Mouse (Mus musculus) embryonic facial prominence, embryonic 11.5 days (tissue): Measurements from ENCODE around the gene Fry. TPM values are rescaled to one million over a fixed set of nuclear protein-coding genes. Genes with fewer than 3 reads are reported as not detected.

Experiments
- ATAC-seq: fragments of 200-750 bp; cut with Nextera tagmentation; replicated peaks from 2 replicates; pipeline ENCODE4 v1.8.0; 2017; ENCODE audit warnings: low read depth; ENCODE audit not compliant: insufficient number of reproducible peaks, low FRiP score, low TSS enrichment
- DNase-seq: peaks from one replicate; pipeline ENCODE4 v3.0.0-alpha.2; 2015; ENCODE audit warnings: low spot score
- H3K27ac ChIP-seq: fragments of 300-500 bp; sonication (generic); replicated peaks from 2 replicates; pipeline ENCODE4 v1.5.1; 2014; ENCODE audit warnings: mild to moderate bottlenecking, low read depth, low read length, control low read depth
- H3K27me3 ChIP-seq: fragments of 300-500 bp; sonication (generic); 2 replicates; pipeline ENCODE4 v1.6.1; 2014; ENCODE audit warnings: mild to moderate bottlenecking, low read length, moderate library complexity, mixed read lengths; ENCODE audit not compliant: control insufficient read depth, insufficient read depth
- H3K36me3 ChIP-seq: fragments of 300-500 bp; sonication (generic); replicated peaks from 2 replicates; pipeline ENCODE4 v1.6.1; 2014; ENCODE audit warnings: low read depth, mild to moderate bottlenecking, low read length, moderate library complexity, mixed read lengths; ENCODE audit not compliant: control insufficient read depth, insufficient read depth
- H3K4me1 ChIP-seq: fragments of 300-500 bp; sonication (generic); 2 replicates; pipeline ENCODE4 v1.6.1; 2014; ENCODE audit warnings: low read length, mixed read lengths; ENCODE audit not compliant: control insufficient read depth, insufficient read depth
- H3K4me2 ChIP-seq: fragments of 300-500 bp; sonication (generic); 2 replicates; pipeline ENCODE4 v1.6.1; 2014; ENCODE audit warnings: low read depth, mild to moderate bottlenecking, control low read depth, low read length, moderate library complexity
- H3K4me3 ChIP-seq: fragments of 300-500 bp; sonication (generic); 2 replicates; pipeline ENCODE4 v1.5.1; 2014; ENCODE audit warnings: low read depth, low read length, control low read depth
- H3K9ac ChIP-seq: fragments of 300-500 bp; sonication (generic); replicated peaks from 2 replicates; pipeline ENCODE4 v1.6.1; 2014; ENCODE audit warnings: mild to moderate bottlenecking, control low read depth, low read length
- H3K9me3 ChIP-seq: fragments of 300-500 bp; sonication (generic); replicated peaks from 2 replicates; pipeline ENCODE4 v1.6.1; 2016; ENCODE audit warnings: mild to moderate bottlenecking, low read length, inconsistent platforms, mixed read lengths; ENCODE audit not compliant: control insufficient read depth
- WGBS: fragments of 180-500 bp; shearing (Covaris S2); extraction: QIAGEN DNeasy Blood & Tissue Kit; methylation state at CpG from one replicate; pipeline ENCODE4 v1.1.7; 2014; 5-methylcytosine and 5-hydroxymethylcytosine counted together
- polyA plus RNA-seq: library from polyadenylated mRNA; unstranded; fragments of >200 nt; fragmentation: Nextera tagmentation; extraction: Ambion mirVana; gene quantifications from 2 replicates; pipeline ENCODE4 v1.2.1, GENCODE M21; 2014

Fry gene
- polyA plus RNA-seq, 1 experiment from 2014 or later, result 8.2 TPM

GRCm38 (mm10) chr5:150374778-150375559, 256.5 kb downstream of the Fry start:
- H3K4me3 ChIP-seq, result no peak overlapping the region
- ATAC-seq, result no peak
- H3K9me3 ChIP-seq, result no peaks in the 10 kb centered on the region
- no peak for DNase-seq
- H3K27ac ChIP-seq, result no peak overlapping the region
- no peak overlapping the region for H3K9ac ChIP-seq
- no peaks in the 10 kb centered on the region for H3K4me1 ChIP-seq
- H3K27me3 ChIP-seq, result no peaks in the 10 kb centered on the region
- no peak overlapping the region for H3K4me2 ChIP-seq
- no peaks in the 10 kb centered on the region for H3K36me3 ChIP-seq
- 82% methylated on average over 8 of the region's 8 CpGs for WGBS

- Histone ChIP-seq H3K9me3 (no peaks in the 10 kb centered on the region), H3K27ac (no peak overlapping the region), H3K27me3 (no peaks in the 10 kb centered on the region), H3K4me1 (no peaks in the 10 kb centered on the region), H3K4me3 (no peak overlapping the region), H3K36me3 (no peaks in the 10 kb centered on the region), H3K9ac (no peak overlapping the region), H3K4me2 (no peak overlapping the region)
- ATAC-seq (no peak), DNase-seq (no peak)
- WGBS, result 86% methylated on average over 18 of the region's 18 CpGs
These were observed 260.1 kb downstream of the Fry start for GRCm38 (mm10) chr5:150378586-150378985.

- Histone ChIP-seq H3K36me3 (no peaks in the 10 kb centered on the region), H3K27ac (no peak overlapping the region), H3K9ac (no peak overlapping the region), H3K4me1 (no peaks in the 10 kb centered on the region), H3K9me3 (no peaks in the 10 kb centered on the region), H3K4me3 (no peak overlapping the region), H3K27me3 (no peaks in the 10 kb centered on the region), H3K4me2 (no peak overlapping the region)
- WGBS, result 88% methylated on average over 10 of the region's 10 CpGs
- ATAC-seq, result no peak
- DNase-seq, result no peak
These were observed 262.3 kb downstream of the Fry start for GRCm38 (mm10) chr5:150380767-150381166.

- 59% methylated on average over 5 of the region's 5 CpGs for WGBS
- no peaks in the 10 kb centered on the region for H3K27me3 ChIP-seq
- H3K4me2 ChIP-seq, result no peak overlapping the region
- no peak overlapping the region for H3K9ac ChIP-seq
- H3K27ac ChIP-seq, result no peak overlapping the region
- H3K9me3 ChIP-seq, result no peaks in the 10 kb centered on the region
- H3K36me3 ChIP-seq, result no peaks in the 10 kb centered on the region
- no peak overlapping the region for H3K4me3 ChIP-seq
- ATAC-seq (no peak), DNase-seq (no peak)
- no peaks in the 10 kb centered on the region for H3K4me1 ChIP-seq
These were observed 264.0 kb downstream of the Fry start for GRCm38 (mm10) chr5:150382411-150382810.

- Histone ChIP-seq H3K4me3 (no peak overlapping the region), H3K36me3 (no peaks in the 10 kb centered on the region), H3K4me2 (no peak overlapping the region), H3K27ac (no peak overlapping the region), H3K9ac (no peak overlapping the region), H3K4me1 (no peaks in the 10 kb centered on the region), H3K27me3 (no peaks in the 10 kb centered on the region), H3K9me3 (no peaks in the 10 kb centered on the region)
- no peak for DNase-seq
- no peak for ATAC-seq
- WGBS, result 54% methylated on average over 17 of the region's 17 CpGs
These were observed 266.1 kb downstream of the Fry start for GRCm38 (mm10) chr5:150384272-150385215.

- DNase-seq (no peak), ATAC-seq (no peak)
- Histone ChIP-seq H3K9ac (no peak overlapping the region), H3K9me3 (no peaks in the 10 kb centered on the region), H3K27me3 (no peaks in the 10 kb centered on the region), H3K27ac (no peak overlapping the region), H3K4me3 (no peak overlapping the region), H3K4me2 (no peak overlapping the region), H3K36me3 (no peaks in the 10 kb centered on the region), H3K4me1 (no peaks in the 10 kb centered on the region)
- WGBS, result 74% methylated on average over 7 of the region's 7 CpGs
These were observed 266.8 kb downstream of the Fry start for GRCm38 (mm10) chr5:150385224-150385623.

- ATAC-seq (no peak), DNase-seq (no peak)
- WGBS, result 87% methylated on average over 12 of the region's 12 CpGs
These were observed 270.2 kb downstream of the Fry start for GRCm38 (mm10) chr5:150388623-150389022.

More at GRCm38 (mm10) chr5:150388623-150389022, 270.2 kb downstream of the Fry start:
- no peak overlapping the region for H3K27ac ChIP-seq
- no peak overlapping the region for H3K4me3 ChIP-seq
- H3K4me1 ChIP-seq, result no peaks in the 10 kb centered on the region
- no peak overlapping the region for H3K4me2 ChIP-seq
- no peaks in the 10 kb centered on the region for H3K9me3 ChIP-seq
- no peaks in the 10 kb centered on the region for H3K27me3 ChIP-seq
- H3K36me3 ChIP-seq, result no peaks in the 10 kb centered on the region; the same call in 1 of the 2 replicates
- no peak overlapping the region for H3K9ac ChIP-seq
